Mouse (Mus musculus) testis, adult 2 months (tissue): Measurements from ENCODE around the gene Myo10.

Experiments used
- CTCF ChIP-seq: fragments of 200-500 bp; IDR thresholded peaks from 2 replicates; pipeline ENCODE4 v1.5.1; 2012; ENCODE audit warnings: low read depth, mild to moderate bottlenecking, inconsistent platforms, low read length, moderate library complexity; ENCODE audit not compliant: control insufficient read depth, insufficient read depth, insufficient replicate concordance
- POLR2A ChIP-seq: fragments of 200-500 bp; IDR thresholded peaks from 2 replicates; pipeline ENCODE4 v1.6.1; 2012; ENCODE audit warnings: low read depth, mild to moderate bottlenecking, inconsistent platforms, low read length, moderate library complexity; ENCODE audit not compliant: control insufficient read depth

DNA sequence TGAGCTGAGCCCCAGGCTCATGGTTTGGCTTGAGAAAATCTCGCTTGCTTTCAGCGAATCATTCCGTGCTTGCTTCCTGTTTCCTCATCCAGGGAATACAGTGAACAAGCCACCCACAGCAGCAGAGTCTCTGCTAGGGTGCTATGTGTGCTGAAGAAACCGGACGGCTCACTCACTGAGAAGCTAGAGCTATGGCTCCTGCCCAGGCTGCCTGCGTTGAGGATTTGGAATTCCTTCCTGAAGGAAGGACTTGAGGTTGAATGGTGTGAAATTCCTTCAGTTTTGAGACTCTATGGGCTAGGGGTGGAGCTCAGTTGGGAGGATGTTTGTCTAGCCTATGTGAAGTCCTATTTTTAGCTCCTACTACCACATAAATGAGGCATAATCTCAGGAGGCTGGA, 145.5 kb downstream of the Myo10 start:
- TF ChIP-seq POLR2A (no peak), CTCF (no peak)
